Mouse (Mus musculus) G1E (cell line): ENCODE data around the gene Alx3. TPM values are rescaled to one million over a fixed set of nuclear protein-coding genes. Genes with fewer than 3 reads are reported as not detected.
"Not testable (repeated sequence)": the region's sequence is repeated elsewhere in the genome, so short reads cannot be mapped to it uniquely, and the experiment has no call there.

Experiments used
- ATAC-seq: 2 replicates; pipeline ENCODE4 v1.8.0; 2016; ENCODE audit warnings: mild to moderate bottlenecking; ENCODE audit not compliant: insufficient number of reproducible peaks, poor library complexity, low FRiP score, severe bottlenecking; ENCODE audit errors: extremely low read depth
- DNase-seq: peaks from one replicate; pipeline ENCODE4 v3.0.0; 2012; ENCODE audit warnings: low spot score
- H3K27me3 ChIP-seq: 2 replicates; pipeline ENCODE4 v1.6.1; 2012; ENCODE audit warnings: mild to moderate bottlenecking, low read length, inconsistent platforms; ENCODE audit not compliant: insufficient read depth
- H3K36me3 ChIP-seq: replicated peaks from 2 replicates; pipeline ENCODE3; 2012; ENCODE audit warnings: mild to moderate bottlenecking, inconsistent platforms
- H3K4me1 ChIP-seq: 2 replicates; pipeline ENCODE4 v1.6.1; 2012; ENCODE audit warnings: low read depth, low read length, inconsistent platforms, mixed read lengths; ENCODE audit not compliant: insufficient read depth
- H3K4me3 ChIP-seq: 2 replicates; pipeline ENCODE4 v1.5.1; 2012; ENCODE audit warnings: low read depth, mild to moderate bottlenecking, inconsistent platforms, low read length, moderate library complexity, mixed read lengths
- H3K9me3 ChIP-seq: replicated peaks from 2 replicates; pipeline ENCODE4 v1.6.1; 2012; ENCODE audit warnings: inconsistent platforms
- CTCF ChIP-seq: IDR thresholded peaks from 2 replicates; pipeline ENCODE4 v1.5.1; 2012; ENCODE audit warnings: low read depth, low read length, inconsistent platforms, mixed read lengths
- GATA1 ChIP-seq: IDR thresholded peaks from 2 replicates; pipeline ENCODE4 v1.6.1; 2012; ENCODE audit warnings: borderline replicate concordance, low read length, inconsistent platforms, mixed read lengths
- GATA2 ChIP-seq: IDR thresholded peaks from 2 replicates; pipeline ENCODE4 v1.6.1; 2012; ENCODE audit warnings: low read depth, low read length, inconsistent platforms, borderline replicate concordance
- POLR2AphosphoS5 ChIP-seq: IDR thresholded peaks from 2 replicates; pipeline ENCODE4 v1.6.1; 2012; ENCODE audit warnings: low read depth, low read length, inconsistent platforms; ENCODE audit not compliant: insufficient replicate concordance
- TAL1 ChIP-seq: conservative IDR thresholded peaks from 2 replicates; pipeline ENCODE4 v1.6.1; 2012; ENCODE audit warnings: low read depth, low read length, inconsistent platforms, mixed read lengths
- polyA plus RNA-seq: library from polyadenylated mRNA; stranded (reverse); fragments of >175 nt; gene quantifications from 2 replicates; pipeline ENCODE4 v1.2.3, GENCODE M21; 2012
- total RNA-seq, 2 experiments: library from RNA; stranded (forward) in 1 of 2; stranded (reverse) in 1 of 2; fragments of 200-1000 nt in 1 of 2; fragments of >200 nt in 1 of 2; fragmentation: Nextera tagmentation in 1 of 2; gene quantifications; 2 replicates each; pipeline ENCODE4 v1.2.3; 2014 to 2017

Alx3 gene
- total and polyA plus RNA-seq, 3 experiments, result 0.11 TPM; not detected in 2

DNA sequence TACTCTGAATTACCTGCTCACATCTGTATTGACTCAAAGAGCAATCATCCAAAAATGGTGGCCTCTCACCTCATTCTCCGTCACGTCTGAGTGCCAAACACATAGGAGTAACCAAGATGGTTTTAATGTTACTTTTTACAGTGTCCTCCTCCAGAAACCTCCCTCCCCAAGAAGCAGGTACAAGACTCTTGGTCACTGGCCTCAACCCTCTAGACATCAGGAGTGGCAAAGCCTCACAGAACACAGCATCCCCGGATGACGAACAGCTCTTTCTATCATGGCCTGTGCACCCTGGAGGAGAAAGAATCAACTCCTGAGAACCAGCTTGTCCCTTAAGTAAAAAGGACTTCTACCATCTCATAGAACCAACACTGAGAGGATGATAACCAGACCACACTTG lies 38.0 kb downstream of the Alx3 start:
- Histone ChIP-seq H3K27me3 (peaks cover 17% of the 10 kb centered on the region), H3K36me3 (peaks cover 19% of the 10 kb centered on the region), H3K4me3 (no peak overlapping the region), H3K4me1 (peaks cover 16% of the 10 kb centered on the region), H3K9me3 (no peaks in the 10 kb centered on the region)
- no peak for TF ChIP-seq CTCF
- TF ChIP-seq TAL1, result no peak
- no peak for TF ChIP-seq GATA2
- no peak for TF ChIP-seq GATA1
- no peak for TF ChIP-seq POLR2AphosphoS5
- DNase-seq, result no peak
- no peak for ATAC-seq

- peaks cover 9% of the 10 kb centered on the region for H3K36me3 ChIP-seq
- peaks cover 19% of the 10 kb centered on the region for H3K27me3 ChIP-seq
- no peak for ATAC-seq
- no peak overlapping the region for H3K4me3 ChIP-seq
- no peak for DNase-seq
- peaks cover 17% of the 10 kb centered on the region for H3K4me1 ChIP-seq
- no peak for TF ChIP-seq CTCF
- TF ChIP-seq TAL1, result no peak
- TF ChIP-seq GATA2, result no peak
- no peak for TF ChIP-seq GATA1
- TF ChIP-seq POLR2AphosphoS5, result no peak
- H3K9me3 ChIP-seq, result no peaks in the 10 kb centered on the region
These were observed 39.1 kb downstream of the Alx3 start for GRCm38 (mm10) chr3:107633906-107634305.

DNA sequence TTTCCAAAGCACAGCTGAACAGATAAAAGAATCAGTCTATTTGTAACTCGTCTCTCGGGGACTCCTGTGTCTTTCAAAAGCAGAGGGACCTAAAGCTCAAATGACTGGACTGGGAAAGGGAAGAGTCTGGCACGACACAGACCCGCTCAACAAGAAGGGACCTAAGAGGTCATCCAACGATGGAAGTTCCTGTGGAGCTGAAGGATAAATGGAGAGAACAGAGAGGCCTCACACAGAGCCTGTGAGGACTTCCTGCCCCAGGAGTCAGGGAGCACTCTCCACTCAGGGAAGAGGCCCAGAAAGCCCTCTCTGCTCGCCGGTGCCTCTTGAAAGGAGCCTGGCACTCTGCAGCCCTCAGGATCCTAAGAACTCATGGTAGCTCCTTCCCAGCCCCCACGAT lies 41.0 kb downstream of the Alx3 start:
- Histone ChIP-seq H3K4me1 (peaks cover 10% of the 10 kb centered on the region), H3K9me3 (no peaks in the 10 kb centered on the region), H3K4me3 (no peak overlapping the region), H3K27me3 (peaks cover 19% of the 10 kb centered on the region), H3K36me3 (no peaks in the 10 kb centered on the region)
- DNase-seq, result no peak
- no peak for ATAC-seq
- TF ChIP-seq GATA1 (no peak), POLR2AphosphoS5 (no peak), CTCF (no peak), GATA2 (no peak), TAL1 (no peak)

DNA sequence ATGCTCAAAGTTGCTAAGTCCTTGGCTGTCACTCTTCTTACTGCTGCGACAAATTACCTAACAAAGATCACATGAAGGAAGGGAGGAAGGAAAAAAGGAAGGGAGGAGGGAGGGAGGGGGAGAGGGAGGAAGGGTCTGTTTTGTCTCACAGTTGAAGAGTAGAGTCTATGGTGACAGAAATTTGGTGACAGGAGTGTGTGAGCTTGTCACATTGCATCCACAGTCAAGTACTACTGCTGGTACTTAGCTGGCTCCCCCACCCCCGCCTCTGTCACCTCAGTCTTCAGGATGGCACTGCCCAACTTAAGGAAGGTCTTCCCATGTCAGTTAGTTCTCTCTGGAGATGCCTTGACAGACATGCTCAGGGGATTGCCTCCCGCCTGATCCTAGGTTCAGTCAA lies 41.4 kb downstream of the Alx3 start:
- no peaks in the 10 kb centered on the region for H3K9me3 ChIP-seq
- TF ChIP-seq POLR2AphosphoS5 (no peak), TAL1 (no peak), GATA1 (no peak), CTCF (no peak), GATA2 (no peak)
- ATAC-seq (no peak), DNase-seq (no peak)
- H3K4me3 ChIP-seq, result no peak overlapping the region
- peaks cover 8% of the 10 kb centered on the region for H3K4me1 ChIP-seq
- H3K27me3 ChIP-seq, result peaks cover 19% of the 10 kb centered on the region
- no peaks in the 10 kb centered on the region for H3K36me3 ChIP-seq

GRCm38 (mm10) chr3:107637606-107638172 lies 42.9 kb downstream of the Alx3 start:
- no peak for DNase-seq
- H3K27me3 ChIP-seq, result peaks cover 19% of the 10 kb centered on the region
- no peaks in the 10 kb centered on the region for H3K36me3 ChIP-seq
- H3K4me3 ChIP-seq, result no peak overlapping the region
- no peaks in the 10 kb centered on the region for H3K9me3 ChIP-seq
- TF ChIP-seq GATA1 (no peak), CTCF (no peak), TAL1 (no peak)
- no peak for ATAC-seq
- peaks cover 2% of the 10 kb centered on the region for H3K4me1 ChIP-seq

DNA sequence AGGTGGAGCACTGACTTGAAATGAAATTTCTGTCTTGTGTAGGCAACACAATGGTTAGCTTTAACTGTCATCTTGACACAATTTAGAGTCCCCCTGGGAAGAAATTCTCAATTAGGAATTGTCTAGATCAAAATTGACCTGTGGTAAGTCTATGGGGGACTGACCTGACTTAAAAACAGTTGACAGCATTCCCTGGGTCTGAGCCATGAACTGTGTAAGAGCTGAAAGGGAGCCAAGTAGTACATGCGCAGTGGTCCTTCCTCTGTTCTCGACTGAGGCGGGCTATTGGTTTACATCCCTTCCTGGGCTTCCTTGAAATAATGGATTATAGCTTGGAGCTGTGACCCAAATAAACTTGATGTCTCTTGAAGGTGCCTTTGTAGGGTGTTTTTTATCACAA lies 52.1 kb downstream of the Alx3 start:
- TF ChIP-seq GATA2 (no peak), TAL1 (no peak), POLR2AphosphoS5 (no peak), CTCF (no peak), GATA1 (no peak)
- Histone ChIP-seq H3K4me1 (no peaks in the 10 kb centered on the region), H3K27me3 (peaks cover 17% of the 10 kb centered on the region), H3K36me3 (no peaks in the 10 kb centered on the region), H3K4me3 (no peak overlapping the region), H3K9me3 (no peaks in the 10 kb centered on the region)
- DNase-seq (no peak), ATAC-seq (no peak)

DNA sequence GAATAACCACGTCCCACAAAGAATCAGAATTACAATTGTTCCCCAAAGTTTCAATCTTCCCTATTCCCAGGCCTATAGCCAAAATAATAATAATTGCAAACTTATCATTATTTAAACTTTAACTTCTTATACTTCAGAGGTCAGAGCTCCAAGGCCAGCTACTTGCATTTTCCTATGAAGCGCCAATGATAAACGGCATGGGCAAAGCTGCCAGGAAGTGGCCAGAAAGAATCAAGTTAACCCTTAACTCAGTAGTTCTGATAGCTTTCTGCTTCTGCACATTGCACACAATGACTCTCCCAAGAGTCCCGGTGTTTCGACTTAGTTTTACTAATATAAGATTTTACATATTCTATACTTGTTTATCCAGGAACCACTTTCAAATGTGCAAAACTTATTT lies 55.4 kb downstream of the Alx3 start:
- not testable (repeated sequence) for ATAC-seq, H3K36me3 ChIP-seq, H3K9me3 ChIP-seq, H3K4me3 ChIP-seq, H3K4me1 ChIP-seq, DNase-seq
- H3K27me3 ChIP-seq, result peaks cover 14% of the 10 kb centered on the region
